42 mouse cellular contexts compared by ENCODE assay signal in genomic region chr7:46216481-46216880, GRCm38 (mm10). TPM values are rescaled to one million over a fixed set of nuclear protein-coding genes. Genes with fewer than 3 reads are reported as not detected.
"Had no signal": no experiment of that assay in that cellular context is flagged by ENCODE, and none has a peak within 500 bp of the region (broad histone marks: within the 10 kb centered on the region; RNA-seq: fewer than 3 reads in every experiment).

No protein-coding gene starts in this region.

- H3K27me3 ChIP-seq: hindbrain, embryonic 15.5 days; intestine, embryonic 15.5 days had no signal

- H3K9me3 ChIP-seq: heart, embryonic 10.5 days; heart, embryonic 12.5 days; heart, embryonic 13.5 days; heart, embryonic 15.5 days; hindbrain, embryonic 10.5 days; hindbrain, embryonic 12.5 days; hindbrain, embryonic 13.5 days; hindbrain, embryonic 15.5 days; intestine, embryonic 15.5 days; kidney, embryonic 15.5 days had no signal

- H3K9ac ChIP-seq: heart, embryonic 12.5 days; heart, embryonic 13.5 days; heart, embryonic 15.5 days; hindbrain, embryonic 12.5 days; hindbrain, embryonic 13.5 days; hindbrain, embryonic 14.5 days; hindbrain, embryonic 15.5 days; intestine, embryonic 15.5 days; kidney, embryonic 15.5 days had no signal

- H3K27ac ChIP-seq: heart, embryonic 10.5 days; heart, embryonic 13.5 days; heart, embryonic 15.5 days; hindbrain, embryonic 10.5 days; hindbrain, embryonic 12.5 days; hindbrain, embryonic 13.5 days; hindbrain, embryonic 14.5 days; hindbrain, embryonic 15.5 days; hindbrain, postnatal 0 days; intestine, embryonic 15.5 days; kidney, embryonic 15.5 days; kidney, postnatal 0 days; layer of hippocampus, adult 2 months; left cerebral cortex, adult 2 months had no signal

- H3K36me3 ChIP-seq: heart, embryonic 10.5 days; heart, embryonic 12.5 days; heart, embryonic 13.5 days; heart, embryonic 15.5 days; hindbrain, embryonic 10.5 days; hindbrain, embryonic 12.5 days; hindbrain, embryonic 13.5 days; hindbrain, embryonic 15.5 days; intestine, embryonic 15.5 days; kidney, embryonic 15.5 days had no signal

- H3K4me1 ChIP-seq: heart, embryonic 12.5 days; heart, embryonic 13.5 days; heart, embryonic 15.5 days; intestine, embryonic 15.5 days had no signal

- H3K4me2 ChIP-seq: heart, embryonic 11.5 days; heart, embryonic 12.5 days; heart, embryonic 13.5 days; heart, embryonic 15.5 days; hindbrain, embryonic 12.5 days; hindbrain, embryonic 13.5 days; hindbrain, embryonic 14.5 days; hindbrain, embryonic 15.5 days; intestine, embryonic 15.5 days; kidney, embryonic 15.5 days had no signal

- H3K4me3 ChIP-seq: heart, embryonic 10.5 days; heart, embryonic 12.5 days; heart, embryonic 13.5 days; heart, embryonic 15.5 days; hindbrain, embryonic 10.5 days; hindbrain, embryonic 12.5 days; hindbrain, embryonic 13.5 days; hindbrain, embryonic 15.5 days; intestine, embryonic 15.5 days; kidney, embryonic 15.5 days; layer of hippocampus, adult 2 months; left cerebral cortex, adult 2 months had no signal

- DNase-seq: heart, postnatal 10 days; heart, postnatal 14 days; heart, postnatal 36 days; heart, postnatal 4 days; kidney, adult 11 months; kidney, adult 18-20 months; kidney, adult 2 months; kidney, adult 8-10 months; kidney, adult 9 months; kidney, postnatal 10 days; kidney, postnatal 14 days; kidney, postnatal 25 days; kidney, postnatal 36 days; kidney, postnatal 4 days; layer of hippocampus, adult 9-11 months; layer of hippocampus, postnatal 36 days had no signal

- ATAC-seq: hindbrain, embryonic 16.5 days; hindbrain, postnatal 0 days; inflammation-experienced regulatory T-cells, adult 6 months; intestine, embryonic 15.5 days; intestine, embryonic 16.5 days; intestine, postnatal 0 days had no signal

RNA-seq across cellular contexts. Expression of gene Ush1c, which starts 21.8 kb away (rescaled TPM):
- total RNA-seq: hematopoietic stem cell, adult 5-6 weeks; layer of hippocampus, postnatal 14 days had no signal
- polyA plus RNA-seq: inflammation-experienced regulatory T-cells, adult 6 months had no signal

RNA-seq across cellular contexts. Expression of gene Otog, which starts 24.3 kb away (rescaled TPM):
- total RNA-seq: heart, postnatal 10 days; heart, postnatal 14 days; heart, postnatal 25 days; heart, postnatal 4 days; hematopoietic stem cell, adult 5-6 weeks had no signal
- polyA plus RNA-seq: heart, embryonic 10.5 days; heart, embryonic 11.5 days; heart, embryonic 12.5 days; heart, embryonic 14.5 days; heart, embryonic 15.5 days; heart, embryonic 16.5 days; heart, postnatal 0 days; inflammation-experienced regulatory T-cells, adult 6 months; intestine, embryonic 16.5 days; intestine, postnatal 0 days; kidney, postnatal 0 days had no signal

RNA-seq across cellular contexts. Expression of gene Abcc8, which starts 36.6 kb away (rescaled TPM):
- total RNA-seq: hematopoietic stem cell, adult 5-6 weeks had no signal
- polyA plus RNA-seq: inflammation-experienced regulatory T-cells, adult 6 months had no signal
